Mouse (Mus musculus): Measurements from ENCODE around the gene Cyp2f2. TPM values are rescaled to one million over a fixed set of nuclear protein-coding genes. Genes with fewer than 3 reads are reported as not detected.

Gene Cyp2f2
- polyA plus RNA-seq, 2 experiments = 0.11 TPM; not detected in 1

GRCm38 (mm10) chr7:27133757-27134156, 14.0 kb downstream of the Cyp2f2 start:
- no peaks in the 10 kb centered on the region for H3K36me3 ChIP-seq (ENCODE audit: control insufficient read depth, insufficient read depth, low read length)
- no peak for TF ChIP-seq POLR2A (IDR thresholded peaks at IDR 0.05; ENCODE audit: borderline replicate concordance, extremely low read depth, insufficient read depth, insufficient read length)
- no peak overlapping the region for H3K4me3 ChIP-seq (replicated peaks; ENCODE audit: low read length)
- H3K27ac ChIP-seq (replicated peaks; ENCODE audit: low read depth, low read length) = no peak overlapping the region
- H3K4me2 ChIP-seq (replicated peaks; ENCODE audit: low read depth, low read length, severe bottlenecking) = no peak overlapping the region
- WGBS = 79% methylated on average over 4 of the region's 4 CpGs
- no peaks in the 10 kb centered on the region for H3K27me3 ChIP-seq (ENCODE audit: control insufficient read depth, insufficient read depth, low read length)
- DNase-seq (ENCODE audit: low spot score) = no peak
- no peaks in the 10 kb centered on the region for H3K9me3 ChIP-seq (ENCODE audit: control insufficient read depth, low read length)
- no peaks in the 10 kb centered on the region for H3K4me1 ChIP-seq (ENCODE audit: control insufficient read depth, insufficient read depth, low read length)
- H3K9ac ChIP-seq (ENCODE audit: low read depth, low read length, severe bottlenecking) = no peak overlapping the region
- no peak for ATAC-seq (ENCODE audit: low FRiP score, low read depth)

GRCm38 (mm10) chr7:27136410-27136996, 16.8 kb downstream of the Cyp2f2 start:
- H3K27ac ChIP-seq (replicated peaks; ENCODE audit: low read depth, low read length) = no peak overlapping the region

GRCm38 (mm10) chr7:27153205-27153764, 33.6 kb downstream of the Cyp2f2 start, which contains the start of gene Cyp2t4:
Gene Cyp2t4, plus strand, starts transcription at chr7:27153714.
- no peak within 1 kb of the TSS; the same call in 1 of the 2 replicates for H3K27ac ChIP-seq (replicated peaks; ENCODE audit: low read depth, low read length)
- peaks cover 16% of the 10 kb centered on the region for H3K36me3 ChIP-seq (ENCODE audit: control insufficient read depth, insufficient read depth, low read length)
- ATAC-seq (ENCODE audit: low FRiP score, low read depth) (no peak), DNase-seq (ENCODE audit: low spot score) (peak; percentile 33)
- no peaks in the 10 kb centered on the region for H3K9me3 ChIP-seq (ENCODE audit: control insufficient read depth, low read length)
- H3K27me3 ChIP-seq (ENCODE audit: control insufficient read depth, insufficient read depth, low read length) = no peaks in the 10 kb centered on the region
- TF ChIP-seq POLR2A (IDR thresholded peaks at IDR 0.05; ENCODE audit: borderline replicate concordance, extremely low read depth, insufficient read depth, insufficient read length) = no peak
- no peak within 1 kb of the TSS for H3K4me3 ChIP-seq (replicated peaks; ENCODE audit: low read length)
- WGBS = 46% methylated on average over 10 of the region's 10 CpGs
- no peak within 1 kb of the TSS for H3K4me2 ChIP-seq (replicated peaks; ENCODE audit: low read depth, low read length, severe bottlenecking)
- H3K4me1 ChIP-seq (ENCODE audit: control insufficient read depth, insufficient read depth, low read length) = peaks cover 5% of the 10 kb centered on the region; the same call in 1 of the 2 replicates
- H3K9ac ChIP-seq (ENCODE audit: low read depth, low read length, severe bottlenecking) = 0 out of 2 replicates have a peak within 1 kb of the TSS, but pooled peaks have one; percentile 34

More at GRCm38 (mm10) chr7:27136410-27136996, 16.8 kb downstream of the Cyp2f2 start:
- H3K36me3 ChIP-seq (ENCODE audit: control insufficient read depth, insufficient read depth, low read length) = no peaks in the 10 kb centered on the region
- DNase-seq (ENCODE audit: low spot score) = no peak
- no peak overlapping the region for H3K9ac ChIP-seq (ENCODE audit: low read depth, low read length, severe bottlenecking)
- WGBS = 46% methylated on average over 8 of the region's 8 CpGs
- TF ChIP-seq POLR2A (IDR thresholded peaks at IDR 0.05; ENCODE audit: borderline replicate concordance, extremely low read depth, insufficient read depth, insufficient read length) = no peak
- no peak overlapping the region for H3K4me2 ChIP-seq (replicated peaks; ENCODE audit: low read depth, low read length, severe bottlenecking)
- no peak overlapping the region for H3K4me3 ChIP-seq (replicated peaks; ENCODE audit: low read length)
- H3K9me3 ChIP-seq (ENCODE audit: control insufficient read depth, low read length) = 0 out of 2 replicates have a peak, but pooled peaks cover 6% of the 10 kb centered on the region
- H3K27me3 ChIP-seq (ENCODE audit: control insufficient read depth, insufficient read depth, low read length) = no peaks in the 10 kb centered on the region
- ATAC-seq (ENCODE audit: low FRiP score, low read depth) = no peak
- no peaks in the 10 kb centered on the region for H3K4me1 ChIP-seq (ENCODE audit: control insufficient read depth, insufficient read depth, low read length)

GRCm38 (mm10) chr7:27156005-27156404, 36.3 kb downstream of the Cyp2f2 start:
- H3K4me2 ChIP-seq (replicated peaks; ENCODE audit: low read depth, low read length, severe bottlenecking) = no peak overlapping the region
- peaks cover 38% of the 10 kb centered on the region for H3K36me3 ChIP-seq (ENCODE audit: control insufficient read depth, insufficient read depth, low read length)
- TF ChIP-seq POLR2A (IDR thresholded peaks at IDR 0.05; ENCODE audit: borderline replicate concordance, extremely low read depth, insufficient read depth, insufficient read length) = no peak
- H3K4me3 ChIP-seq (replicated peaks; ENCODE audit: low read length) = no peak overlapping the region
- H3K27ac ChIP-seq (replicated peaks; ENCODE audit: low read depth, low read length) = no peak overlapping the region
- peaks cover 5% of the 10 kb centered on the region; the same call in 1 of the 2 replicates for H3K4me1 ChIP-seq (ENCODE audit: control insufficient read depth, insufficient read depth, low read length)
- no peak overlapping the region for H3K9ac ChIP-seq (ENCODE audit: low read depth, low read length, severe bottlenecking)
- H3K9me3 ChIP-seq (ENCODE audit: control insufficient read depth, low read length) = no peaks in the 10 kb centered on the region
- no peaks in the 10 kb centered on the region for H3K27me3 ChIP-seq (ENCODE audit: control insufficient read depth, insufficient read depth, low read length)
- WGBS = 78% methylated on average over 13 of the region's 13 CpGs
- DNase-seq (ENCODE audit: low spot score) (no peak), ATAC-seq (ENCODE audit: low FRiP score, low read depth) (no peak)

GRCm38 (mm10) chr7:27158171-27158570, 38.5 kb downstream of the Cyp2f2 start:
- Histone ChIP-seq H3K27ac (replicated peaks; ENCODE audit: low read depth, low read length) (no peak overlapping the region), H3K4me3 (replicated peaks; ENCODE audit: low read length) (no peak overlapping the region), H3K4me1 (ENCODE audit: control insufficient read depth, insufficient read depth, low read length) (peaks cover 10% of the 10 kb centered on the region), H3K4me2 (replicated peaks; ENCODE audit: low read depth, low read length, severe bottlenecking) (no peak overlapping the region), H3K36me3 (ENCODE audit: control insufficient read depth, insufficient read depth, low read length) (peaks cover 55% of the 10 kb centered on the region), H3K9ac (ENCODE audit: low read depth, low read length, severe bottlenecking) (no peak overlapping the region), H3K27me3 (ENCODE audit: control insufficient read depth, insufficient read depth, low read length) (no peaks in the 10 kb centered on the region), H3K9me3 (ENCODE audit: control insufficient read depth, low read length) (no peaks in the 10 kb centered on the region)
- WGBS = 96% methylated on average over 9 of the region's 9 CpGs
- ATAC-seq (ENCODE audit: low FRiP score, low read depth) (no peak), DNase-seq (ENCODE audit: low spot score) (no peak)
- TF ChIP-seq POLR2A (IDR thresholded peaks at IDR 0.05; ENCODE audit: borderline replicate concordance, extremely low read depth, insufficient read depth, insufficient read length) = no peak
